Mouse (Mus musculus): ENCODE data around the gene Thra.

The Thra gene

GRCm38 (mm10) chr11:98776843-98777590, 36.6 kb downstream of the Thra start:
- no peak for DNase-seq (ENCODE audit: low read depth, low spot score)

GRCm38 (mm10) chr11:98777888-98778287, 37.5 kb downstream of the Thra start:
- no peak for DNase-seq (ENCODE audit: low read depth, low spot score)

- DNase-seq (ENCODE audit: low read depth, low spot score): no peak
These were observed 41.5 kb downstream of the Thra start for GRCm38 (mm10) chr11:98781851-98782512.

GRCm38 (mm10) chr11:98782651-98783235, 42.3 kb downstream of the Thra start:
- DNase-seq (ENCODE audit: low read depth, low spot score): no peak

GRCm38 (mm10) chr11:98783236-98783696, 42.8 kb downstream of the Thra start:
- no peak for DNase-seq (ENCODE audit: low read depth, low spot score)

- DNase-seq (ENCODE audit: low read depth, low spot score): no peak
These were observed 43.7 kb downstream of the Thra start for GRCm38 (mm10) chr11:98784139-98784538.

GRCm38 (mm10) chr11:98785214-98785613, 44.8 kb downstream of the Thra start:
- DNase-seq (ENCODE audit: low read depth, low spot score): no peak

- no peak for DNase-seq (ENCODE audit: low read depth, low spot score)
These were observed 45.4 kb downstream of the Thra start for GRCm38 (mm10) chr11:98785772-98786281.

GRCm38 (mm10) chr11:98786359-98787214, 46.1 kb downstream of the Thra start:
- peak; percentile 89 for DNase-seq (ENCODE audit: low read depth, low spot score)

GRCm38 (mm10) chr11:98787229-98787628, 46.8 kb downstream of the Thra start:
- no peak for DNase-seq (ENCODE audit: low read depth, low spot score)

- no peak for DNase-seq (ENCODE audit: low read depth, low spot score)
These were observed 47.3 kb downstream of the Thra start for GRCm38 (mm10) chr11:98787691-98788090.

- no peak for DNase-seq (ENCODE audit: low read depth, low spot score)
These were observed 47.7 kb downstream of the Thra start for GRCm38 (mm10) chr11:98788139-98788538.

GRCm38 (mm10) chr11:98788550-98789218, 48.2 kb downstream of the Thra start:
- no peak for DNase-seq (ENCODE audit: low read depth, low spot score)

GRCm38 (mm10) chr11:98789219-98789807, 48.9 kb downstream of the Thra start:
- DNase-seq (ENCODE audit: low read depth, low spot score): no peak

GRCm38 (mm10) chr11:98789824-98790223, 49.4 kb downstream of the Thra start:
- DNase-seq (ENCODE audit: low read depth, low spot score): no peak

- no peak for DNase-seq (ENCODE audit: low read depth, low spot score)
These were observed 50.3 kb downstream of the Thra start for GRCm38 (mm10) chr11:98790631-98791205.

- no peak for DNase-seq (ENCODE audit: low read depth, low spot score)
These were observed 51.0 kb downstream of the Thra start for GRCm38 (mm10) chr11:98791448-98791847.

- DNase-seq (ENCODE audit: low read depth, low spot score): no peak
These were observed 51.6 kb downstream of the Thra start for GRCm38 (mm10) chr11:98792081-98792480.

- DNase-seq (ENCODE audit: low read depth, low spot score): no peak
These were observed 54.1 kb downstream of the Thra start for GRCm38 (mm10) chr11:98794469-98795014.
